Mouse (Mus musculus) intestine, postnatal 0 days (tissue): ENCODE data around the gene Sh3pxd2b. TPM values are rescaled to one million over a fixed set of nuclear protein-coding genes. Genes with fewer than 3 reads are reported as not detected.
A peak's percentile ranks its signal among the peaks of the same experiment; 100 is the strongest.

Experiments
- ATAC-seq: fragments of 200-750 bp; cut with Nextera tagmentation; 2 replicates; pipeline ENCODE4 v1.8.0; 2017; ENCODE audit warnings: mild to moderate bottlenecking, moderate TSS enrichment, moderate library complexity
- H3K27ac ChIP-seq: fragments of 300-500 bp; sonication (generic); 2 replicates; pipeline ENCODE4 v1.5.1; 2014; ENCODE audit warnings: mild to moderate bottlenecking, low read depth, low read length, moderate library complexity
- H3K27me3 ChIP-seq: fragments of 300-500 bp; sonication (generic); replicated peaks from 2 replicates; pipeline ENCODE4 v1.6.1; 2014; ENCODE audit warnings: low read length, mixed read lengths; ENCODE audit not compliant: control insufficient read depth, insufficient read depth
- H3K36me3 ChIP-seq: fragments of 300-500 bp; sonication (generic); 2 replicates; pipeline ENCODE4 v1.6.1; 2014; ENCODE audit warnings: mild to moderate bottlenecking, moderate library complexity; ENCODE audit not compliant: control insufficient read depth, insufficient read depth
- H3K4me1 ChIP-seq: fragments of 300-500 bp; sonication (generic); replicated peaks from 2 replicates; pipeline ENCODE4 v1.6.1; 2014; ENCODE audit warnings: antibody characterized with exemption, low read length, mixed read lengths; ENCODE audit not compliant: control insufficient read depth, insufficient read depth
- H3K4me2 ChIP-seq: fragments of 300-500 bp; sonication (generic); replicated peaks from 2 replicates; pipeline ENCODE4 v1.6.1; 2014; ENCODE audit warnings: low read depth, mild to moderate bottlenecking, moderate library complexity
- H3K4me3 ChIP-seq: fragments of 300-500 bp; sonication (generic); 2 replicates; pipeline ENCODE4 v1.5.1; 2014; ENCODE audit warnings: low read depth, low read length
- H3K9ac ChIP-seq: fragments of 300-500 bp; sonication (generic); 2 replicates; pipeline ENCODE4 v1.6.1; 2014; ENCODE audit warnings: mild to moderate bottlenecking, low read depth, low read length
- H3K9me3 ChIP-seq: fragments of 300-500 bp; sonication (generic); 2 replicates; pipeline ENCODE4 v1.6.1; 2016; ENCODE audit warnings: mixed run types; ENCODE audit not compliant: control insufficient read depth
- CTCF ChIP-seq: sonication (generic); IDR thresholded peaks from 2 replicates; pipeline ENCODE4 v1.5.1; 2016; ENCODE audit warnings: low read depth, mild to moderate bottlenecking, control low read depth, antibody characterized with exemption, moderate library complexity
- WGBS: fragments of 180-500 bp; shearing (Covaris S2); extraction: QIAGEN DNeasy Blood & Tissue Kit; methylation state at CpG from one replicate; pipeline ENCODE4 v1.1.7; 2014; 5-methylcytosine and 5-hydroxymethylcytosine counted together
- polyA plus RNA-seq: library from polyadenylated mRNA; unstranded; fragments of >200 nt; fragmentation: Nextera tagmentation; extraction: Ambion mirVana; gene quantifications from 2 replicates; pipeline ENCODE4 v1.2.1, GENCODE M21; 2015

Sh3pxd2b gene
- polyA plus RNA-seq, 1 experiment from 2014 or later: 3.2 TPM

DNA sequence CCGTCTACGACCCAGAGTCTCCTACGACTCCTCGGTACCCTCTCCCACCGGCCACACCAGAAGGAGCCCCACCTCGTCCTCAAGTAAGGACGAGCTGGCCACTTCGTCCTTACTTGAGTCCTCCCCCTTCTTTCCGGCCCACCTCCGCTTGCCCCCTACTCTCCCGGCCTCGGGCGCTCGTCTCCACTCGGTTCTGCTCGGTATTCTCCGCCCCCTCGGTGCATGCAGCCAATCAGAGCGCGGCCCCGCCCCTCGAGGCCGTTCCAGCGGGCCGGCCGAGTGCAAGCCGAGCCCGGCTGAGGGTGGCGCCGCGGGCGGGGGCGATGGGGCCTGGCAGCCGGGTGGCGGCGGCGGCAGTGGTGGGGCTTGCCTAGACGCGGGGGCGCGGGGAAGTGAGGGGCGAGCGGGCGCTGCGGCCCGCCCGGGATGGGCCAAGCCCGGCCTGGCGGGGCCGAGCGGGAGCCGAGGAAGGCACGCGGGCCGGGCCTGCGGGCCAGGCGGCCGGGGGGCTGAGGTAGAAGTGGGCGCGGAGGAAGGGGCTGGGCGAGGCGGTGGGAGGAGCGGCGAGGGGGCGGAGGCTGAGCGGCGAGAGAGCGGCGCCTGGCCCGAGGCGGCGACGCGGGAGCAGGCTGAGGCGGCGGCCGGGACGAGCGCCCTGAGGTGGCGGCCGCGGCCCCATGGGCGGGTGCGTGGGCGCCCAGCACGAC, 107.3 kb downstream of the Sh3pxd2b start, which contains the start of gene Ubtd2:
Gene Ubtd2, plus strand, starts transcription at position 571 of the 707 bp plus-strand sequence.
- H3K4me3 ChIP-seq: peak within 1 kb of the TSS; percentile 82
- no peaks in the 10 kb centered on the region for H3K4me1 ChIP-seq
- 1% methylated on average over 80 of the region's 86 CpGs for WGBS
- H3K9ac ChIP-seq: peak within 1 kb of the TSS; percentile 89
- ATAC-seq: peak; percentile 98
- no peaks in the 10 kb centered on the region for H3K9me3 ChIP-seq
- no peaks in the 10 kb centered on the region for H3K36me3 ChIP-seq
- peak within 1 kb of the TSS; percentile 95 for H3K4me2 ChIP-seq
- no peak for TF ChIP-seq CTCF
- peak within 1 kb of the TSS; percentile 90 for H3K27ac ChIP-seq
- H3K27me3 ChIP-seq: no peaks in the 10 kb centered on the region

DNA sequence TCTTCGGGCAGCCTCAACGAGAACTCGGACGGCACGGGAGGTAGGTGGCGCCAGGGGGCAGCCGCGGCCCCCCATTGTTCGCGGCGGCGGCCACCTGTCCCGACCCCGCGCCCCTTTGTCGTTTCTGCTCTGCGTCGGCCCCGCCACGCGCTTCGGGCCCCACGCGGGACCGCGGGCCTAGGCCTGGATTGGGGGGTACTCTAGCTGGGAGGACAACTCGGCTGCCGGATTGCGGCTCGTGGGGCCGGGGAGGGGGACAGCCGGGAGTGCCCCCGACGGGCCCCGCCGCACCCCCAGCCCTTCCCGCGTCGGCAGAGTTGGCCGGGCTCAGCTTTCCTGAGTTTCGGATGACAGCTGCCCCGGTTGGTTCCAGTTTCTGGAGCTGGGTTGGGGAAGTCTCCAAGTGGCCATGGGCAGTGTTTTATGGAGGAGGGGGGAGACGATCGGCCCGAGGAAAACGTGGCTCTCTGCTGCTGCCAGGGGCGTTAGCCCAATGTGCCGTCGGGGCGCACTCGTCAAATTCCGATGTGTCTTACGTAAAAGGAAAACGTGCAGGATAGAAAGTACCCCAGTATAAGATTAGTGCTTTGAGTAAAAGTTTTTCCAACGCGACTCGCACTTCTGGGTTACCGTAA, 108.0 kb downstream of the Sh3pxd2b start:
- no peaks in the 10 kb centered on the region for H3K36me3 ChIP-seq
- no peaks in the 10 kb centered on the region for H3K27me3 ChIP-seq
- ATAC-seq: no peak; the same call in 1 of the 2 replicates
- H3K4me1 ChIP-seq: no peaks in the 10 kb centered on the region
- peak; percentile 45 for TF ChIP-seq CTCF
- under 1% methylated on average over 58 of the region's 58 CpGs for WGBS
- H3K9ac ChIP-seq: peak overlapping the region; percentile 89
- peak overlapping the region; percentile 82 for H3K4me3 ChIP-seq
- H3K27ac ChIP-seq: peak overlapping the region; percentile 90
- H3K4me2 ChIP-seq: peak overlapping the region; percentile 95
- no peaks in the 10 kb centered on the region for H3K9me3 ChIP-seq

DNA sequence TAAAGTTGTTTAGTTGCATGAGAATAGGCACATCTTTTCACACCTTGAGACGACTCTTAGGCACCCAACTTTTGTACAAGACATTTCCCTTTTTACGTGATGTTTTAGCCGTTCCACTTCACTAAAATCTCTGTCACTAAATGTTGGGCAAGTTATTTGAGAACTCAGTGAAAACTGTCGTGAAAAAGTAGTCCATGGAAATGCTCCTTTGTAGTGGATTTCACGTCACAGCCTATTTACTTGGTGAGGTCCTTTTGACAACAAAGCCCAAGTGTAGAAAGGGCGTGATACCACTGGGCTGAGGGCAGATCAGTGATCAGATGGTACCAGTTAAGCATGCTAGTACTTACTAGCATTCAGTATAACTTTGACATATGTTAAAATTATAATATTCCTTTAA, 108.7 kb downstream of the Sh3pxd2b start:
- H3K27ac ChIP-seq: no peak overlapping the region
- WGBS: 22% methylated on average over 6 of the region's 6 CpGs
- no peak for TF ChIP-seq CTCF
- peak overlapping the region; percentile 95 for H3K4me2 ChIP-seq
- H3K4me3 ChIP-seq: peak overlapping the region; percentile 82
- H3K4me1 ChIP-seq: no peaks in the 10 kb centered on the region
- no peaks in the 10 kb centered on the region for H3K27me3 ChIP-seq
- H3K9me3 ChIP-seq: no peaks in the 10 kb centered on the region
- no peaks in the 10 kb centered on the region for H3K36me3 ChIP-seq
- ATAC-seq: no peak
- peak overlapping the region; percentile 89 for H3K9ac ChIP-seq

DNA sequence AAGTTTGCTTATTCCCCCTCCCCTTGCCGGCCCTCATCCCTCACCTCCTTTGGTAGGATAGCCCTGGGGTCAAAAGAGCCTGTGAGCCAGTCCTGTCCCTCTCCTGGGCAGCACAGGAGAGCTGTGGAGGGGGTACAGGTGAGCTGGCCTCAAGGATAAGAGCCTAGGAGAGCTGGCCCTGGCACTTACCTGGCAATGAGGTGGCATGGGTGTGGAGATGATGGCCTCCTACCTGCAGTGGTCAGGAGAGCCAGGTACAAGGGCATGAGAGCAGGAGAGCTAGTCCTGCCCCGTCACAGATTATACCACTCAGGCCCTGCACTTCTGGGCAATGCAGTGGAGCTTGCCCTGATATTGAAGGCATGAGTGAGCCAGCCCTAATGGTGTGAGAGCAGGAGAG, 116.7 kb downstream of the Sh3pxd2b start:
- no peak overlapping the region for H3K27ac ChIP-seq

DNA sequence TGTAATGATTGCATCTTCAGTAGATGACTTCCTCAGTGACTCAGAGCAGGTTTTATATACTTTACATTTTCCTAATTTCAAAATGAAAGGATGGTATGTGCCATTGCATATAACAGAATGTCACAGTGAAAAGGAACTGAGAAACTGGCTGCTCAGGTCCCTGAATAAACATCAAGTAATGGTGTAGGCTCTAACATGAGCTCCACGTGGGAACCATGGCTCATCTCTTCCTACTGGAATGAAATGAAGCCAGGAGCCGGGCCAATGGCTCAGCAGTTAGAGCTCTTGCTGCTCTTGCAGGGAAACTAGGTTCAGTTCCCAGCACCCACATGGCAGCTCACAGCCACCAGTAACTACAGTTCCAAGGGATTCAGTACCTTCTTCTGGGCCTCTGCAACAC, 124.3 kb downstream of the Sh3pxd2b start:
- H3K27me3 ChIP-seq: no peaks in the 10 kb centered on the region
- no peaks in the 10 kb centered on the region for H3K4me1 ChIP-seq
- no peak overlapping the region for H3K4me3 ChIP-seq
- H3K36me3 ChIP-seq: no peaks in the 10 kb centered on the region
- H3K27ac ChIP-seq: no peak overlapping the region
- H3K9ac ChIP-seq: no peak overlapping the region
- 58% methylated on average over 2 of the region's 2 CpGs for WGBS
- H3K9me3 ChIP-seq: no peaks in the 10 kb centered on the region
- no peak for TF ChIP-seq CTCF
- H3K4me2 ChIP-seq: no peak overlapping the region
- ATAC-seq: no peak

More for the DNA sequence above, 116.7 kb downstream of the Sh3pxd2b start:
- H3K4me2 ChIP-seq: no peak overlapping the region
- no peak overlapping the region for H3K9ac ChIP-seq
- no peak for ATAC-seq
- 74% methylated on average over 2 of the region's 2 CpGs for WGBS
- H3K9me3 ChIP-seq: no peaks in the 10 kb centered on the region
- H3K36me3 ChIP-seq: no peaks in the 10 kb centered on the region
- no peaks in the 10 kb centered on the region for H3K4me1 ChIP-seq
- no peak overlapping the region for H3K4me3 ChIP-seq
- TF ChIP-seq CTCF: no peak
- H3K27me3 ChIP-seq: no peaks in the 10 kb centered on the region

DNA sequence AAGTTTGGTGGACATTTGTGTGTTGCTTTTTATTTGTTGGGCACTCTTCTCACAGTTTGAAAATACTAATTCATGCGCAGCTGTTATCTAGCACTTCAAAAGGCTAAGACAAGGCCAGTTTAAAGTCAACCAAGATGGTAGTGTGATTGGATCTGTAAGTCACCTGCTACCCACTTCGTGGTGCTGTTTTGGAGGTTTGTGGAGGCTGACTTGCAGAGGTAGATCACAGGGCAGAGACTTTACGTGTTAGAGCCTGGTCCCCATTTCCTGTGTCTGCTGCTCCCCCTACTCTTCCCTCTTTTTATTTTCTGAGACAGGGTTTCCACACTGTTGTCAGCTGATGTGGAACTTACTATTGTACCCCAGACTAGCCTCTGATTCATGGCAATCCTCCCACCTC, 127.1 kb downstream of the Sh3pxd2b start:
- Histone ChIP-seq H3K4me1 (no peaks in the 10 kb centered on the region), H3K9ac (no peak overlapping the region), H3K9me3 (no peaks in the 10 kb centered on the region), H3K27ac (no peak overlapping the region), H3K4me2 (no peak overlapping the region), H3K4me3 (no peak overlapping the region), H3K27me3 (no peaks in the 10 kb centered on the region), H3K36me3 (no peaks in the 10 kb centered on the region)
- ATAC-seq: no peak
- TF ChIP-seq CTCF: no peak
- 86% methylated on average over 3 of the region's 3 CpGs for WGBS
